Mouse (Mus musculus) B cell, adult 2 months (primary cell): ENCODE results near the gene Ssc5d.
A peak's percentile ranks its signal among the peaks of the same experiment; 100 is the strongest.

Experiments used
- DNase-seq, 2 experiments: peaks; one replicate each; pipeline ENCODE4 v3.0.0; 2022

Gene Ssc5d

GRCm38 (mm10) chr7:4950561-4951342 is 25.2 kb downstream of the Ssc5d start:
- no peak for DNase-seq

GRCm38 (mm10) chr7:4953815-4954445 is 28.3 kb downstream of the Ssc5d start:
- no peak for DNase-seq

DNA sequence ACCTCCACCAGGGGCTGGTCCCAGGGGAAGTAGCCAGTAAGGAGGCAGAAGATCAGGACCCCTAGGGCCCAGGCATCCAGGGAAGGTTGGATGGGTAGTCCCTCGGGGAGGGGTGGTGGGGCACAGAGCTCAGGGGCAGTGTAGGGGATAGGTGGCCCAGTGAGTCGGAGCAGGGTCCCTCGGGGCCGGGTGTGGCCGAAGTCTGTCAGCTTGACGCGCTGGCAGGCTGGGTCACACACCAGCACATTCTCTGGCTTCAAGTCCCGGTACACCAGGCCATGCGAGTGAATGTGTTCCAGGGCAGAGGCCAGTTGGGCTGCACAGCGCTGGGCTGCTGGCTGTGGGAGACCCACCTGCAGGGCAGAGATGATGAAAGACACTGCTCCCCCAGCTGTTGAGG is 31.8 kb downstream of the Ssc5d start:
- peak in 1 of 2 experiments; percentile 36 for DNase-seq

- DNase-seq = no peak
These were observed 37.9 kb downstream of the Ssc5d start for GRCm38 (mm10) chr7:4963527-4963926.

DNA sequence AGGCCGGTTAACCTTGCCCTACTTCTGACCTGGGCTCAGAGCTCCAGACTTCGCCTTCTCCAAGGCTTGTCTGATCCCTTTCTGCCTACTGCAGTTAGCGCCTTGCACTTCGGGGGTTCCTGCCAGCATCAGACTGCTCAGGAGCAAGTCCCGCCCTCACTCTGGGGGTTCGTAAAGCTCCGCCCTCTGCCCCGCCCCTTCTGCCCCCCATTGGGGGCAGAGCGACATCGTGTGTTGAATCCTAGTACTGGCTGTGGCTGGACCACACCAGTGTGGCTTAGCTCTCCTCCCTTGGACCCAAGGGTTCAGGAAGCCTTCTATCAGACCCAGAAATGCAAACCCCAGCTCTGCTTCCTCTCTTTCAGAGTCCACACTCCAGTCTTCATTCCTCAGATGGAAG is 38.7 kb downstream of the Ssc5d start, which contains the start of gene Sbk2:
TSS of gene Sbk2 (minus strand) at position 135 of the 400 bp plus-strand sequence.
- DNase-seq = peak; percentile 87 to 89

- no peak for DNase-seq
These were observed 39.4 kb downstream of the Ssc5d start for GRCm38 (mm10) chr7:4964988-4965387.

DNA sequence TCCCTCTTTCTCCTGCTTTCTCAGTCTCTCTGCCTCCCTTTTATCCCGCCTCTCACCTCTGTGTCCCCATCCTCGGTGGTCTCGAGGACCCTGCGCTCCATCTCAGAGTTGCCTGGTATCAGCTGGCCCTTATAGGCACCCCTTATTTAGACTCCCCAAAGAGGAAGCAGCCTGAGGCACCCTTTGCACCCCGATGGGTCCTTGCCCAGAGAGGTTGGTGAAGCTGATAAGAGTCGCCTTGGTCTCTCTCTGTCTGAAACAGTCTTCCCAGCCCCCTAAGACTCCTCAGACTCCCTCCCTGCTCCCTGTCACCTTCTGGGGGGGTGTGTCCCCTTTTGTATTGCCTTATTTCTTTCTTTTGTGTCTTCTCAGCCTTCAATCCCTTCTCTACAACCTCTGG is 45.5 kb downstream of the Ssc5d start, which contains the start of gene Sbk3:
TSS of gene Sbk3 (minus strand) at position 101 of the 400 bp plus-strand sequence.
- no peak for DNase-seq

GRCm38 (mm10) chr7:4971710-4972109 is 46.1 kb downstream of the Ssc5d start:
- DNase-seq = no peak

DNA sequence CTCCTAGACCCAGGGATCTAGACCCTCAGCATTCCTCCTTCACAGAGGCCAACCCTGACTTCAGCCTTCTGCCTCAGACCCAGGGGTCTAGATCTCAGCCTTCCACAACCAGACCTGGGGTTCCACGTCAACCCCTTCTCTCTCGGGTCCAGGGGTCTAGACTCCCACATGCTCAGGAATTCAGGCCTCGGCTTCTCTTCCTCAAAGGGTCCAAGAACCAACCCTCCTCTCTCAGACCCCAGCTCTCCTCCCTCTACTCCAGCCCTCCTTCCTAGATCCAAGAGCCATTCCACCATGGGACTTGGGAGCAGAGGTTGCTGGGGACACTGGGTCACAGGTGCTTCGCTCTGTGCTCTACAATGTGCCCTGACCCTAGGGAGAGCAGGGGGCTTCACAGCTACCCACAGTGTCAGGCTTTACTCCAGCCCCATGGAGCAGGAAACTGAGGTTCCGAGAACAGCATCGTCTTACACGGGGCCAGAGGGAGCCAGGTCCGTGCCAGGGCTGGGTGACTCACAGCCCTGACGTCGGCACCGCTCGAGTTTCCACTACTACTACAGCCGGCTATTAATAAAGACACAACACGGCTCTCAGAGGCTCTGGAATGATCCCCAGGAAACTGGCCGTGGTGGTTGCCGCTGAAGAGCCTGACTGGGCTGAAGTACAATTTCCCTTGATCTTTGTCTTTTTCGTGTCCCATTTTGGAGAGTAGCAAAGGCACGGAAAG is 46.9 kb downstream of the Ssc5d start:
- no peak for DNase-seq

- no peak for DNase-seq
These were observed 49.9 kb downstream of the Ssc5d start for GRCm38 (mm10) chr7:4975455-4975854.

DNA sequence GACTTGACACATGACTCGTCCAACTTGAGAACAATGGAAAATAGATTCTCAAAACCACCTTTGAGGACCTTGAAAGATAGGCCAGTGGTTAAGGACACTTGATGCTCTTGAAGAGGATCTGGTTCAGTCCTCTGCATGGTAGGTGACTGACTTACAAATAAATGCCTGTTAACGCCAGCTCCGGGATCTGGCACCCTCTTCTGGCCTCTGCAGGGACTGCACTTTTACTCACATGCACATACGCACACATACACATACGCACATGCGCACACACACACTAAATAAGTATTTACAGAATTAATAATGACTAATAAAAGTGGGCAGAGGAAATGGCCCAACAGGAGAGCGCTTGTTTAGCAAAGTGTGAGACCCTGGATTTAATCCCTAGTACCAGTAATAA is 51.2 kb downstream of the Ssc5d start:
- peak; percentile 29 to 32 for DNase-seq

- no peak for DNase-seq
These were observed 62.7 kb downstream of the Ssc5d start for GRCm38 (mm10) chr7:4988250-4988649.

DNA sequence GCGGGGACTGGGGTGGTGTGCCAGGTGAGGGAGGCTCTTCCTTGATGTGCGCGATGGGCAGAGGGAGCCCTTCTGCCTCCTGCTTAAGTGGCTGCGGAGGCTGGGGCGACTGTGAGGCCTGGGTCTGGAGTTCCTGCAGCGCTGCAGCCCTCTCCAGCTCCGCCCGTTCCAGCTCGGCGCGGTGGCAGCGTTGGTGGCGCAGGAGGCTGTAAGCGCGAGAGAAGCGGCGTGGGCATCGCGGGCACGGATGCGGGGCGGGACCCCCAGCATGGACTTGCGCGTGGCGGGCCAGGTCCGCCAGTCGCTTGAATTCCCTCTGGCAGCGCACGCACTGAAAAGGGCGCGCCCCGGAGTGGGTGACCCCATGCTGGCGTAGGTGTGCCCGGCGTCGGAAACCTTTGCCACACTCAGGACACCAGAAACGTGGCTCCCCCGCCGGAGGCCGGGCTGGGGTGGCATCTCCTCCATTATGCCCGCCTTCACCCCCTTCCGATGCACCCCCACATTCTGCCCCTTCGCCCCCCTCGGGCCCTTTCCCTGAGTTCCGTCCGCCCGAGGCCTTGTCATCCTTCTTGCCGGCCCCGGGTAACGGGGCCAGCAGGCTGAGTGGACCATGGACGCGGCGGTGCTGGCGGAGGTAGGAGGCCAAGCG is 67.9 kb downstream of the Ssc5d start:
- DNase-seq = no peak

- no peak for DNase-seq
These were observed 68.6 kb downstream of the Ssc5d start for GRCm38 (mm10) chr7:4993999-4994788.
